Mouse (Mus musculus): ENCODE data around the gene Wdr59.

The Wdr59 gene

GRCm38 (mm10) chr8:111493176-111493575 lies 28.7 kb downstream of the Wdr59 start:
- no peak for DNase-seq (ENCODE audit: extremely low read depth, low read depth)

GRCm38 (mm10) chr8:111492508-111492907 lies 29.4 kb downstream of the Wdr59 start:
- no peak for DNase-seq (ENCODE audit: extremely low read depth, low read depth)

- DNase-seq (ENCODE audit: extremely low read depth, low read depth), result no peak
Observed at GRCm38 (mm10) chr8:111491191-111491590, 30.7 kb downstream of the Wdr59 start.

- DNase-seq (ENCODE audit: extremely low read depth, low read depth), result no peak
Observed at GRCm38 (mm10) chr8:111490034-111490591, 31.8 kb downstream of the Wdr59 start.

GRCm38 (mm10) chr8:111480691-111481090 lies 41.2 kb downstream of the Wdr59 start:
- no peak for DNase-seq (ENCODE audit: extremely low read depth, low read depth)

- DNase-seq (ENCODE audit: extremely low read depth, low read depth), result no peak
Observed at GRCm38 (mm10) chr8:111477761-111478465, 44.0 kb downstream of the Wdr59 start.

- no peak for DNase-seq (ENCODE audit: extremely low read depth, low read depth)
Observed at GRCm38 (mm10) chr8:111471526-111472081, 50.3 kb downstream of the Wdr59 start.

- DNase-seq (ENCODE audit: extremely low read depth, low read depth), result no peak
Observed at GRCm38 (mm10) chr8:111469013-111469412, 52.9 kb downstream of the Wdr59 start.

- no peak for DNase-seq (ENCODE audit: extremely low read depth, low read depth)
Observed at GRCm38 (mm10) chr8:111465341-111465740, 56.6 kb downstream of the Wdr59 start.

GRCm38 (mm10) chr8:111464526-111464925 lies 57.4 kb downstream of the Wdr59 start:
- no peak for DNase-seq (ENCODE audit: extremely low read depth, low read depth)

GRCm38 (mm10) chr8:111449671-111450070 lies 72.2 kb downstream of the Wdr59 start:
- DNase-seq (ENCODE audit: extremely low read depth, low read depth), result no peak

GRCm38 (mm10) chr8:111445960-111446660 lies 75.8 kb downstream of the Wdr59 start:
- no peak for DNase-seq (ENCODE audit: extremely low read depth, low read depth)

GRCm38 (mm10) chr8:111445558-111445957 lies 76.3 kb downstream of the Wdr59 start:
- DNase-seq (ENCODE audit: extremely low read depth, low read depth), result peak; percentile 35

GRCm38 (mm10) chr8:111444245-111444644 lies 77.6 kb downstream of the Wdr59 start:
- no peak for DNase-seq (ENCODE audit: extremely low read depth, low read depth)

- peak; percentile 29 for DNase-seq (ENCODE audit: extremely low read depth, low read depth)
Observed at GRCm38 (mm10) chr8:111439189-111439588, 82.7 kb downstream of the Wdr59 start.

- DNase-seq (ENCODE audit: extremely low read depth, low read depth), result no peak
Observed at GRCm38 (mm10) chr8:111435071-111435828, 86.6 kb downstream of the Wdr59 start.

GRCm38 (mm10) chr8:111424646-111425045 lies 97.2 kb downstream of the Wdr59 start:
- no peak for DNase-seq (ENCODE audit: extremely low read depth, low read depth)

GRCm38 (mm10) chr8:111424181-111424580 lies 97.7 kb downstream of the Wdr59 start:
- DNase-seq (ENCODE audit: extremely low read depth, low read depth), result no peak

- no peak for DNase-seq (ENCODE audit: extremely low read depth, low read depth)
Observed at GRCm38 (mm10) chr8:111422614-111423013, 99.3 kb downstream of the Wdr59 start.

GRCm38 (mm10) chr8:111419171-111419570 lies 102.7 kb downstream of the Wdr59 start:
- DNase-seq (ENCODE audit: extremely low read depth, low read depth), result no peak

- DNase-seq (ENCODE audit: extremely low read depth, low read depth), result peak; percentile 16
Observed at GRCm38 (mm10) chr8:111418601-111419000, 103.3 kb downstream of the Wdr59 start.
